Mouse (Mus musculus): ENCODE measurements at regions not wholly inside any gene's neighbourhood (a gene's known extent, or its start where the extent isn't known, plus 50 kb on each side); places are given as distances from the start of the nearest gene placed in this dataset.

- no peak for TF ChIP-seq POLR2A (IDR thresholded peaks at IDR 0.05; ENCODE audit: extremely low read depth, insufficient read depth, low read length)
- no peak for TF ChIP-seq CTCF (IDR thresholded peaks at IDR 0.05; ENCODE audit: extremely low read depth, insufficient read depth, low read length)
These were observed 559.5 kb upstream of the Plxna2 start for GRCm38 (mm10) chr1:194058512-194058911.

Measured in cortical plate, adult 2 months (tissue).